Mouse (Mus musculus) megakaryocyte progenitor cell, adult 5-6 weeks (primary cell): ENCODE results near the gene Stim1. TPM values are rescaled to one million over a fixed set of nuclear protein-coding genes. Genes with fewer than 3 reads are reported as not detected.

Experiments used
- ATAC-seq: replicated peaks from 2 replicates; pipeline ENCODE4 v1.8.0; 2016; ENCODE audit warnings: mild to moderate bottlenecking, moderate TSS enrichment, inconsistent platforms; ENCODE audit not compliant: poor library complexity
- total RNA-seq, 2 experiments: library from RNA; stranded (forward) in 1 of 2; stranded (reverse) in 1 of 2; fragments of 157-497, 149-512 nt in 1 of 2; fragments of 200-1000 nt in 1 of 2; gene quantifications; 2 replicates each; pipeline versions ENCODE4 v1.2.3 to v1.2.4; 2015 to 2017

Stim1 gene
- total RNA-seq, 2 experiments from 2014 or later, result 23.5 to 33.5 TPM

- no peak for ATAC-seq
Observed at GRCm38 (mm10) chr7:102293234-102293633, 25.6 kb downstream of the Stim1 start.

- ATAC-seq, result no peak
Observed at GRCm38 (mm10) chr7:102300761-102301160, 33.2 kb downstream of the Stim1 start.

- peak; percentile 52 for ATAC-seq
Observed at GRCm38 (mm10) chr7:102302471-102302870, 34.9 kb downstream of the Stim1 start.

- ATAC-seq, result no peak
Observed at GRCm38 (mm10) chr7:102305596-102305995, 38.0 kb downstream of the Stim1 start.

- no peak for ATAC-seq
Observed at GRCm38 (mm10) chr7:102310266-102310665, 42.7 kb downstream of the Stim1 start.

GRCm38 (mm10) chr7:102310821-102311220 is 43.2 kb downstream of the Stim1 start:
- ATAC-seq, result no peak

- ATAC-seq, result peak; percentile 64
Observed at GRCm38 (mm10) chr7:102312840-102313534, 45.4 kb downstream of the Stim1 start.

- ATAC-seq, result peak; percentile 5; the same call in 1 of the 2 replicates
Observed at GRCm38 (mm10) chr7:102313535-102313863, 45.9 kb downstream of the Stim1 start.

GRCm38 (mm10) chr7:102314107-102314506 is 46.5 kb downstream of the Stim1 start:
- no peak for ATAC-seq

- no peak for ATAC-seq
Observed at GRCm38 (mm10) chr7:102314908-102315307, 47.3 kb downstream of the Stim1 start.

- ATAC-seq, result peak; percentile 71
Observed at GRCm38 (mm10) chr7:102315435-102315834, 47.8 kb downstream of the Stim1 start.

- peak; percentile 62 for ATAC-seq
Observed at GRCm38 (mm10) chr7:102317583-102318168, 50.1 kb downstream of the Stim1 start.

GRCm38 (mm10) chr7:102322137-102322536 is 54.5 kb downstream of the Stim1 start:
- no peak for ATAC-seq

- no peak for ATAC-seq
Observed at GRCm38 (mm10) chr7:102326323-102326722, 58.7 kb downstream of the Stim1 start.

- ATAC-seq, result peak; percentile 52
Observed at GRCm38 (mm10) chr7:102330270-102330669, 62.7 kb downstream of the Stim1 start.

- ATAC-seq, result 0 out of 2 replicates have a peak, but pooled peaks have one; percentile 26
Observed at GRCm38 (mm10) chr7:102331476-102331875, 63.9 kb downstream of the Stim1 start.

- 0 out of 2 replicates have a peak, but pooled peaks have one; percentile 40 for ATAC-seq
Observed at GRCm38 (mm10) chr7:102333741-102334140, 66.1 kb downstream of the Stim1 start.

- ATAC-seq, result no peak
Observed at GRCm38 (mm10) chr7:102337326-102337725, 69.7 kb downstream of the Stim1 start.

- peak; percentile 70 for ATAC-seq
Observed at GRCm38 (mm10) chr7:102337898-102338297, 70.3 kb downstream of the Stim1 start.

- no peak for ATAC-seq
Observed at GRCm38 (mm10) chr7:102338956-102339355, 71.3 kb downstream of the Stim1 start.

GRCm38 (mm10) chr7:102345893-102346292 is 78.3 kb downstream of the Stim1 start:
- ATAC-seq, result no peak

GRCm38 (mm10) chr7:102347327-102347726 is 79.7 kb downstream of the Stim1 start:
- ATAC-seq, result no peak

- no peak for ATAC-seq
Observed at GRCm38 (mm10) chr7:102348681-102349080, 81.1 kb downstream of the Stim1 start.
